Mouse (Mus musculus): ENCODE data around the gene Rnf26. TPM values are rescaled to one million over a fixed set of nuclear protein-coding genes. Genes with fewer than 3 reads are reported as not detected.

Rnf26 gene
- polyA plus RNA-seq, 1 experiment from 2014 or later: 28.7 TPM

GRCm38 (mm10) chr9:44087761-44088455 lies 25.4 kb downstream of the Rnf26 start:
- Histone ChIP-seq H3K9ac (peak overlapping the region; percentile 93), H3K27me3 (0 out of 2 replicates have a peak, but pooled peaks cover 3% of the 10 kb centered on the region), H3K27ac (peak overlapping the region; percentile 94), H3K4me2 (peak overlapping the region; percentile 92), H3K36me3 (peaks cover 25% of the 10 kb centered on the region), H3K4me3 (peak overlapping the region; percentile 78), H3K4me1 (replicated peaks) (peaks cover 60% of the 10 kb centered on the region), H3K9me3 (replicated peaks) (no peaks in the 10 kb centered on the region)
- 7% methylated on average over 15 of the region's 15 CpGs for WGBS
- ATAC-seq (replicated peaks; ENCODE audit: insufficient number of reproducible peaks, insufficient read depth, low FRiP score, low read depth): peak; percentile 78

- H3K27ac ChIP-seq: peak overlapping the region; percentile 94
- peak overlapping the region; percentile 78 for H3K4me3 ChIP-seq
- H3K9me3 ChIP-seq (replicated peaks): no peaks in the 10 kb centered on the region
- ATAC-seq (replicated peaks; ENCODE audit: insufficient number of reproducible peaks, insufficient read depth, low FRiP score, low read depth): no peak
- H3K27me3 ChIP-seq: 0 out of 2 replicates have a peak, but pooled peaks cover 3% of the 10 kb centered on the region
- H3K9ac ChIP-seq: peak overlapping the region; percentile 93
- peak overlapping the region; percentile 92 for H3K4me2 ChIP-seq
- whole genome bisulfite sequencing: 34% methylated on average over 10 of the region's 10 CpGs
- peaks cover 17% of the 10 kb centered on the region for H3K36me3 ChIP-seq
- peaks cover 69% of the 10 kb centered on the region for H3K4me1 ChIP-seq (replicated peaks)
Observed at GRCm38 (mm10) chr9:44086960-44087359, 26.4 kb downstream of the Rnf26 start.

GRCm38 (mm10) chr9:44085741-44086665 lies 27.3 kb downstream of the Rnf26 start:
- H3K9me3 ChIP-seq (replicated peaks): no peaks in the 10 kb centered on the region
- H3K4me2 ChIP-seq: peak overlapping the region; percentile 92
- peaks cover 7% of the 10 kb centered on the region for H3K36me3 ChIP-seq
- H3K9ac ChIP-seq: peak overlapping the region; percentile 93
- ATAC-seq (replicated peaks; ENCODE audit: insufficient number of reproducible peaks, insufficient read depth, low FRiP score, low read depth): no peak
- peaks cover 76% of the 10 kb centered on the region for H3K4me1 ChIP-seq (replicated peaks)
- H3K27me3 ChIP-seq: 0 out of 2 replicates have a peak, but pooled peaks cover 3% of the 10 kb centered on the region
- peak overlapping the region; percentile 94 for H3K27ac ChIP-seq
- peak overlapping the region; percentile 78 for H3K4me3 ChIP-seq
- WGBS: 40% methylated on average over 15 of the region's 15 CpGs

- Histone ChIP-seq H3K4me2 (peak overlapping the region; percentile 92), H3K27me3 (0 out of 2 replicates have a peak, but pooled peaks cover 3% of the 10 kb centered on the region), H3K9ac (peak overlapping the region; percentile 93), H3K9me3 (replicated peaks) (no peaks in the 10 kb centered on the region), H3K36me3 (peaks cover 3% of the 10 kb centered on the region; the same call in 1 of the 2 replicates), H3K4me3 (peak overlapping the region; percentile 78), H3K27ac (peak overlapping the region; percentile 94), H3K4me1 (replicated peaks) (peaks cover 83% of the 10 kb centered on the region)
- WGBS: 4% methylated on average over 10 of the region's 10 CpGs
- no peak for ATAC-seq (replicated peaks; ENCODE audit: insufficient number of reproducible peaks, insufficient read depth, low FRiP score, low read depth)
Observed at GRCm38 (mm10) chr9:44085276-44085675, 28.0 kb downstream of the Rnf26 start.

GRCm38 (mm10) chr9:44084659-44085229 lies 28.6 kb downstream of the Rnf26 start:
- H3K4me1 ChIP-seq (replicated peaks): peaks cover 84% of the 10 kb centered on the region

GRCm38 (mm10) chr9:44084236-44084635 lies 29.1 kb downstream of the Rnf26 start:
- peak overlapping the region; percentile 78 for H3K4me3 ChIP-seq
- no peak for ATAC-seq (replicated peaks; ENCODE audit: insufficient number of reproducible peaks, insufficient read depth, low FRiP score, low read depth)
- 0 out of 2 replicates have a peak, but pooled peaks cover 3% of the 10 kb centered on the region for H3K27me3 ChIP-seq
- peak overlapping the region; percentile 93 for H3K9ac ChIP-seq
- no peaks in the 10 kb centered on the region for H3K9me3 ChIP-seq (replicated peaks)
- under 1% methylated on average over 14 of the region's 14 CpGs for WGBS
- peak overlapping the region; percentile 92 for H3K4me2 ChIP-seq
- peaks cover 84% of the 10 kb centered on the region for H3K4me1 ChIP-seq (replicated peaks)
- H3K27ac ChIP-seq: peak overlapping the region; percentile 94
- no peaks in the 10 kb centered on the region for H3K36me3 ChIP-seq

More at GRCm38 (mm10) chr9:44084659-44085229, 28.6 kb downstream of the Rnf26 start:
- ATAC-seq (replicated peaks; ENCODE audit: insufficient number of reproducible peaks, insufficient read depth, low FRiP score, low read depth): peak; percentile 77
- Histone ChIP-seq H3K9ac (peak overlapping the region; percentile 93), H3K27ac (peak overlapping the region; percentile 94), H3K27me3 (0 out of 2 replicates have a peak, but pooled peaks cover 3% of the 10 kb centered on the region), H3K36me3 (no peaks in the 10 kb centered on the region), H3K4me2 (peak overlapping the region; percentile 92), H3K9me3 (replicated peaks) (no peaks in the 10 kb centered on the region), H3K4me3 (peak overlapping the region; percentile 78)
- WGBS: under 1% methylated on average over 62 of the region's 62 CpGs

GRCm38 (mm10) chr9:44083392-44084121 lies 29.8 kb downstream of the Rnf26 start:
- peaks cover 84% of the 10 kb centered on the region for H3K4me1 ChIP-seq (replicated peaks)
- ATAC-seq (replicated peaks; ENCODE audit: insufficient number of reproducible peaks, insufficient read depth, low FRiP score, low read depth): 0 out of 2 replicates have a peak, but pooled peaks have one; percentile 1
- H3K27ac ChIP-seq: peak overlapping the region; percentile 94
- WGBS: 6% methylated on average over 23 of the region's 23 CpGs
- peak overlapping the region; percentile 92 for H3K4me2 ChIP-seq
- no peaks in the 10 kb centered on the region for H3K36me3 ChIP-seq
- no peaks in the 10 kb centered on the region for H3K9me3 ChIP-seq (replicated peaks)
- 0 out of 2 replicates have a peak, but pooled peaks cover 3% of the 10 kb centered on the region for H3K27me3 ChIP-seq
- H3K9ac ChIP-seq: peak overlapping the region; percentile 93
- H3K4me3 ChIP-seq: peak overlapping the region; percentile 78

- Histone ChIP-seq H3K27me3 (0 out of 2 replicates have a peak, but pooled peaks cover 3% of the 10 kb centered on the region), H3K4me1 (replicated peaks) (peaks cover 84% of the 10 kb centered on the region), H3K9ac (no peak overlapping the region), H3K36me3 (peaks cover 3% of the 10 kb centered on the region; the same call in 1 of the 2 replicates), H3K4me3 (no peak overlapping the region), H3K27ac (peak overlapping the region; percentile 94), H3K9me3 (replicated peaks) (no peaks in the 10 kb centered on the region), H3K4me2 (no peak overlapping the region)
- WGBS: 94% methylated on average over 5 of the region's 5 CpGs
- ATAC-seq (replicated peaks; ENCODE audit: insufficient number of reproducible peaks, insufficient read depth, low FRiP score, low read depth): no peak
Observed at GRCm38 (mm10) chr9:44082266-44082665, 31.1 kb downstream of the Rnf26 start.

- WGBS: 75% methylated on average over 5 of the region's 5 CpGs
- 0 out of 2 replicates have a peak, but pooled peaks cover 3% of the 10 kb centered on the region for H3K27me3 ChIP-seq
- H3K4me1 ChIP-seq (replicated peaks): peaks cover 84% of the 10 kb centered on the region
- no peak for ATAC-seq (replicated peaks; ENCODE audit: insufficient number of reproducible peaks, insufficient read depth, low FRiP score, low read depth)
- H3K27ac ChIP-seq: no peak overlapping the region
- no peaks in the 10 kb centered on the region for H3K9me3 ChIP-seq (replicated peaks)
- H3K4me3 ChIP-seq: no peak overlapping the region
- H3K4me2 ChIP-seq: no peak overlapping the region
- peaks cover 3% of the 10 kb centered on the region; the same call in 1 of the 2 replicates for H3K36me3 ChIP-seq
- no peak overlapping the region for H3K9ac ChIP-seq
Observed at GRCm38 (mm10) chr9:44081581-44081980, 31.7 kb downstream of the Rnf26 start.

- Histone ChIP-seq H3K27ac (peak overlapping the region; percentile 38), H3K36me3 (peaks cover 3% of the 10 kb centered on the region; the same call in 1 of the 2 replicates), H3K27me3 (0 out of 2 replicates have a peak, but pooled peaks cover 3% of the 10 kb centered on the region), H3K4me2 (no peak overlapping the region), H3K4me1 (replicated peaks) (peaks cover 88% of the 10 kb centered on the region), H3K9me3 (replicated peaks) (no peaks in the 10 kb centered on the region), H3K4me3 (no peak overlapping the region), H3K9ac (no peak overlapping the region)
- ATAC-seq (replicated peaks; ENCODE audit: insufficient number of reproducible peaks, insufficient read depth, low FRiP score, low read depth): no peak
- WGBS: 46% methylated on average over 5 of the region's 5 CpGs
Observed at GRCm38 (mm10) chr9:44080953-44081352, 32.4 kb downstream of the Rnf26 start.
